Mouse (Mus musculus) layer of hippocampus, adult 2 months (tissue): ENCODE measurements at regions not wholly inside any gene's neighbourhood (a gene's known extent, or its start where the extent isn't known, plus 50 kb on each side); places are given as distances from the start of the nearest gene placed in this dataset.

Experiments used
- DNase-seq, 2 experiments: peaks; one replicate each; pipeline ENCODE4 v3.0.0; 2022; ENCODE audit warnings: low spot score in 2 of 2
- H3K27ac ChIP-seq: fragments of 200-600 bp; 2 replicates; pipeline ENCODE4 v1.8.1; 2022
- H3K4me3 ChIP-seq: fragments of 200-600 bp; 2 replicates; pipeline ENCODE4 v1.8.1; 2022; ENCODE audit warnings: mild to moderate bottlenecking
- CTCF ChIP-seq: fragments of 200-600 bp; conservative IDR thresholded peaks from 2 replicates; pipeline ENCODE4 v1.8.1; 2022; ENCODE audit warnings: antibody characterized with exemption, mild to moderate bottlenecking, moderate library complexity

GRCm38 (mm10) chr8:25348003-25348683 lies 524.0 kb upstream of the Adam5 start:
- no peak overlapping the region for H3K27ac ChIP-seq
- no peak for DNase-seq
- TF ChIP-seq CTCF: no peak

DNA sequence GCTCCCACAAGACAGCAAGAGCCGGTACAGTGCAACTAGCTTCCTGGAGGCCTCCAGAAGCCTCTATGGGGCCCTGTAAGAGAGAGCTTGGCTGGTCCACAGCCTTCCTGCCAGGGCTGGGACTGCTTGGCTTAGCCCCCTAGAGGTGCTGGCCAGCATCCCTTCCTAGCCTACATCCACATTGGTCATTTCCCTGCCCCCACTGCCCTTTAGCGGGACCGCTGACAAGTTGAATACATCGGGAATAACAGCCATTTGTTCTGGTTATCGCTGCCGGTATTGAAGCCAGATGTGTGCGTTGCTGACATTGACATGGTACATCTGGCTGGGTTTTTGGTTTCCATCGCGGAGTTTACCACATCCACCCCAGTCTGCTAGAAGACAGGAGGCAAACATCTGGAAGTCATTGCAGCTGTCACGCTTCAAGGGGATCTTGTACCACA lies 519.0 kb upstream of the Adam5 start:
- H3K4me3 ChIP-seq: no peak overlapping the region
- no peak for DNase-seq
- no peak overlapping the region for H3K27ac ChIP-seq
- 0 out of 2 replicates have a peak, but pooled peaks have one; percentile 15 for TF ChIP-seq CTCF

More at GRCm38 (mm10) chr8:25348003-25348683, 524.0 kb upstream of the Adam5 start:
- no peak overlapping the region for H3K4me3 ChIP-seq

DNA sequence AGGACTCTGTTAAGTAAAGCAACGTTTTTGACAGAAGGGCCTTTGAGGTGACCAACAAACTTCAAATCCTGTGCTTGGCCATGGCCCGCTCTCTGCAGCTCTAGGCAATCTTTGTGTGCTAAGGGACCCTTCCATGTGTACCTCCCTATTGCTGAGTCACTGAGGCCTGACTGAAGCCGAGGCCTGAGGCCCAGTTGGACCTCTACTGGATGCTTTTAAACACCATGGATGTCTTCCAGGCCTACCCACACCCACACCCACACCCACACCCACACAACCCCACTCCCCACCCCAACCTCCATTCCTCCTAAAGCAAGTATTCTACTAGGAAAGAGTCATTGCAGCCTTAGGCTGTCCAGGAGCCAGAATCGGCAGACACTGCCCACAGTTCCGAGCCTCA lies 518.3 kb upstream of the Adam5 start:
- TF ChIP-seq CTCF: no peak
- no peak overlapping the region for H3K27ac ChIP-seq
- H3K4me3 ChIP-seq: no peak overlapping the region
- DNase-seq: no peak

- TF ChIP-seq CTCF: no peak
- H3K27ac ChIP-seq: no peak overlapping the region
- no peak overlapping the region for H3K4me3 ChIP-seq
- DNase-seq: no peak
These were observed 517.1 kb upstream of the Adam5 start for GRCm38 (mm10) chr8:25341225-25341624.

GRCm38 (mm10) chr8:25340729-25341128 lies 516.6 kb upstream of the Adam5 start:
- Histone ChIP-seq H3K4me3 (no peak overlapping the region), H3K27ac (no peak overlapping the region)
- DNase-seq: no peak
- no peak for TF ChIP-seq CTCF

GRCm38 (mm10) chr8:25332120-25332607 lies 508.0 kb upstream of the Adam5 start:
- H3K4me3 ChIP-seq: no peak overlapping the region

DNA sequence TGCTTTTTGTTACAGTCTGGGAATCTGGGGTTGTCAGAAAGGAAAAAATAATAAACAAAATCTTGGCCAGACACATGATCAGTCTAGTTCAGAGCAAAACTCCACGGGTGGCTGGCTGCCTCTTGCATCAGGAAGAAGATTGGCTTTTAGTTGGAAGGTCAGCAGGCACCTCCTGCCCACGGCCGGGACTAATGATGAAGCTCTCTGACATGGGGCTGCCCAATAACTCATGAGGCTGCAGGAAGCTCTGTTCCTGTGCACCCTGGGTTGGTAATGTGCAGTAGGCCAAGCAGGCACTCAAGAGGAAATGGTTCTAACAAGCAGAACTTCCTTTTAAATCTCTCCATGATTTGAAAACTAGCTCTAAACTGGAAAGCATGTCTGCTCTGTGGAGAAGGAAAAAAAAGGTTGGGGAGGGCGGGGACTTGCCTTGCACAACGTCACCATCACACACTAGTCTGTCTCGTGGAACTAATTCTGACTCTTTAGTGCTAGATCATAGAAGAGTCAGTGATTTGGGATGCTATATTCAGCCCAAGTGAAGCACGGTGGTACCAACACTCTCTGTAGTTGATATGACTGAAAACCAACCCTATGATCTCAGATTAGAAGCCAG lies 507.1 kb upstream of the Adam5 start:
- DNase-seq: no peak
- Histone ChIP-seq H3K27ac (no peak overlapping the region), H3K4me3 (no peak overlapping the region)
- TF ChIP-seq CTCF: no peak

More at GRCm38 (mm10) chr8:25332120-25332607, 508.0 kb upstream of the Adam5 start:
- no peak for DNase-seq
- no peak overlapping the region for H3K27ac ChIP-seq
- TF ChIP-seq CTCF: no peak

DNA sequence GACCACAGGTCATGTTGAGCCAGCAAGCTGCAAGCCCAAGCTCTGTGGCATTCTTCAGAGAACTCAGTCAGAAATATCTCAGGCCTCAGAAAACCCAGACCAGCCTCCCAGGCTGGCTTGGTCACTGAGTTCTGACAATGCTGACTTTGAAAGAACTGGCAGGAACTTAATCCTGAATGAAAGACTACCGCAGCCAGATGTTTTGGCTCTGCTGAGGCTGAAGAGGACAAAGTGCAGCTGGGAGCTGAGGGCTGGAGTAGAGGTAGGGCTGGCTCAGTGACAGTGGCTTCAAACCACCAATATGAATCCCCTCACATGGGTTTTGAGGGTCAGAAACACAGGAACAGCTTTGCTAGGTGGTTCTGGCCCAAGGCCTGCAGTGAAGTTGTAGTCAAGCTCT lies 505.6 kb upstream of the Adam5 start:
- 0 out of 2 replicates have a peak overlapping the region, but pooled peaks have one; percentile 18 for H3K27ac ChIP-seq
- TF ChIP-seq CTCF: no peak
- H3K4me3 ChIP-seq: no peak overlapping the region
- DNase-seq: no peak

- Histone ChIP-seq H3K4me3 (no peak overlapping the region), H3K27ac (no peak overlapping the region)
- no peak for DNase-seq
- no peak for TF ChIP-seq CTCF
These were observed 504.1 kb upstream of the Adam5 start for GRCm38 (mm10) chr8:25328318-25328717.

- H3K27ac ChIP-seq: no peak overlapping the region
- TF ChIP-seq CTCF: no peak
- DNase-seq: no peak
- H3K4me3 ChIP-seq: no peak overlapping the region
These were observed 502.8 kb upstream of the Adam5 start for GRCm38 (mm10) chr8:25326930-25327329.

GRCm38 (mm10) chr8:25326257-25326656 lies 502.1 kb upstream of the Adam5 start:
- no peak for DNase-seq
- TF ChIP-seq CTCF: no peak
- Histone ChIP-seq H3K27ac (no peak overlapping the region), H3K4me3 (no peak overlapping the region)

GRCm38 (mm10) chr8:25324731-25325130 lies 500.6 kb upstream of the Adam5 start:
- no peak for TF ChIP-seq CTCF
- no peak overlapping the region for H3K27ac ChIP-seq
- H3K4me3 ChIP-seq: no peak overlapping the region

GRCm38 (mm10) chr8:25323643-25324420 lies 499.7 kb upstream of the Adam5 start:
- TF ChIP-seq CTCF: no peak
- DNase-seq: no peak
- Histone ChIP-seq H3K27ac (no peak overlapping the region), H3K4me3 (no peak overlapping the region)

More at GRCm38 (mm10) chr8:25324731-25325130, 500.6 kb upstream of the Adam5 start:
- no peak for DNase-seq

GRCm38 (mm10) chr8:25316383-25316782 lies 492.2 kb upstream of the Adam5 start:
- no peak for TF ChIP-seq CTCF
- Histone ChIP-seq H3K4me3 (no peak overlapping the region), H3K27ac (no peak overlapping the region)
- DNase-seq: no peak
